Mouse (Mus musculus) heart, embryonic 14.5 days (tissue): ENCODE measurements at regions not wholly inside any gene's neighbourhood (a gene's known extent, or its start where the extent isn't known, plus 50 kb on each side); places are given as distances from the start of the nearest gene placed in this dataset.
"Not testable (repeated sequence)": the region's sequence is repeated elsewhere in the genome, so short reads cannot be mapped to it uniquely, and the experiment has no call there.

Experiments
- ATAC-seq: fragments of 200-750 bp; cut with Nextera tagmentation; 2 replicates; pipeline ENCODE4 v1.8.0; 2017; ENCODE audit warnings: low read depth, moderate TSS enrichment; ENCODE audit not compliant: insufficient number of reproducible peaks, insufficient read depth, low FRiP score
- H3K27ac ChIP-seq, 2 experiments: fragments of 200-500 bp in 1 of 2; fragments of 300-500 bp in 1 of 2; sonication (generic) in 1 of 2; replicated peaks in 1 of 2; 2 replicates each; pipeline ENCODE4 v1.5.1; 2012 to 2014; ENCODE audit warnings: low read depth in 2 of 2, low read length in 2 of 2, control low read depth in 1 of 2, mild to moderate bottlenecking in 1 of 2, mixed read lengths in 1 of 2; ENCODE audit not compliant: control insufficient read depth in 1 of 2, insufficient read depth in 1 of 2
- H3K27me3 ChIP-seq: fragments of 300-500 bp; sonication (generic); 2 replicates; pipeline ENCODE4 v1.6.1; 2014; ENCODE audit warnings: mild to moderate bottlenecking, low read length, control low read depth; ENCODE audit not compliant: control insufficient read depth, insufficient read depth
- H3K36me3 ChIP-seq: fragments of 300-500 bp; sonication (generic); 2 replicates; pipeline ENCODE4 v1.6.1; 2014; ENCODE audit warnings: mild to moderate bottlenecking, control low read depth, low read length, mixed read lengths; ENCODE audit not compliant: control insufficient read depth, insufficient read depth
- H3K4me1 ChIP-seq, 2 experiments: fragments of 200-500 bp in 1 of 2; fragments of 300-500 bp in 1 of 2; sonication (generic) in 1 of 2; 2 replicates each; pipeline ENCODE4 v1.6.1; 2012 to 2014; ENCODE audit warnings: low read length in 2 of 2, control low read depth in 1 of 2, mixed read lengths in 1 of 2; ENCODE audit not compliant: control insufficient read depth in 2 of 2, insufficient read depth in 2 of 2
- H3K4me2 ChIP-seq: fragments of 300-500 bp; sonication (generic); 2 replicates; pipeline ENCODE4 v1.6.1; 2014; ENCODE audit warnings: mild to moderate bottlenecking, low read length
- H3K4me3 ChIP-seq, 2 experiments: fragments of 200-500 bp in 1 of 2; fragments of 300-500 bp in 1 of 2; sonication (generic) in 1 of 2; 2 replicates each; pipeline ENCODE4 v1.5.1; 2012 to 2014; ENCODE audit warnings: low read length in 2 of 2, mild to moderate bottlenecking in 2 of 2, control low read depth in 1 of 2, low read depth in 1 of 2, moderate library complexity in 1 of 2; ENCODE audit not compliant: control insufficient read depth in 1 of 2, insufficient read depth in 1 of 2
- H3K9ac ChIP-seq: fragments of 300-500 bp; sonication (generic); 2 replicates; pipeline ENCODE4 v1.6.1; 2014; ENCODE audit warnings: mild to moderate bottlenecking, low read length
- H3K9me3 ChIP-seq: fragments of 300-500 bp; sonication (generic); 2 replicates; pipeline ENCODE4 v1.6.1; 2016; ENCODE audit warnings: low read length, control low read depth; ENCODE audit not compliant: control insufficient read depth
- WGBS: fragments of 180-500 bp; shearing (Covaris S2); extraction: QIAGEN DNeasy Blood & Tissue Kit; methylation state at CpG from one replicate; pipeline ENCODE4 v1.1.7; 2014; 5-methylcytosine and 5-hydroxymethylcytosine counted together

DNA sequence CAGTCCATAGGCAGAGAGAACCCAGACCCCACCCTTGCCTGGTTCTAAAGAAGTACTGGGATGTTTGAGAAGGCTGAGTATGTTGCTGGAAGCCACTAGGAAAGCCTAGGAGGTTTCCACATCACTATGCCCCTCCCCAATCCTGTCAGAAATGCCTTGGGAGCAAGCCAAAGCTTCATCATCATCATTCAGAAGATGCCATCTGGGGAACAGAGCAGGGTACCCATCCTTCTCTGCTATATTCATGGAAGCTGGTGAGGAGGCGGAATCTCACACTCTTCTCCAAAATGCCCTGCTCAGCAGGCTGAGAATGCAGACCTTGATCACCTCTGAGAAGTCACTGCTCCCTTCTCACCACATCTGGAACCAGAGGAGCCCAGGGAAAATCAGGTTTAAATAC, 200.7 kb downstream of the Plxna1 start:
- H3K9me3 ChIP-seq: no peaks in the 10 kb centered on the region
- no peak overlapping the region for H3K9ac ChIP-seq
- no peaks in the 10 kb centered on the region for H3K36me3 ChIP-seq
- 81% methylated on average over 1 of the region's 1 CpGs for WGBS
- H3K4me3 ChIP-seq: no peak overlapping the region
- no peak for ATAC-seq
- no peak overlapping the region for H3K4me2 ChIP-seq
- H3K27ac ChIP-seq: no peak overlapping the region
- H3K4me1 ChIP-seq: no peaks in the 10 kb centered on the region; a peak in 1 of 4 replicates
- H3K27me3 ChIP-seq: no peaks in the 10 kb centered on the region

DNA sequence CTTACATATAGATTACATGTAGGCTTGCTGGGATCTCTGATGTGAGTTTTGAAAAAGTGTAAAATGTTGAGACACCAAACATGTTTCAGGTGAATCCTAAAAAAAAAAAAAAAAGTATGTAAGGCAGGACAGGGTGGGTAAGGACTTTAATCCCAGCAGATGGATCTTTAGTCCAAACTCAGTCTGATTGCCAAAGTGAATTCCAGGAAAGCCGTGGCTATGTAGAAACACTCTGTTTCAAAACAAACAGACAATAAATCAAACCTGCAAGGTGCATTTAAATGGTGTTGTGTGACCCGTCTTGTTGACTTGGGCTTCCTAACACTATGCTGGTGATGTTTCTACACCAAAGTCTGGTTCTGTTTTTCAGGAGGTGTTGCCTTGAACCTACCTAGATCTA, 192.9 kb downstream of the Plxna1 start:
- Histone ChIP-seq H3K27ac (no peak overlapping the region), H3K9me3 (no peaks in the 10 kb centered on the region), H3K27me3 (no peaks in the 10 kb centered on the region), H3K9ac (no peak overlapping the region), H3K4me3 (no peak overlapping the region), H3K4me2 (no peak overlapping the region), H3K4me1 (no peaks in the 10 kb centered on the region), H3K36me3 (no peaks in the 10 kb centered on the region)
- no peak for ATAC-seq
- WGBS: 81% methylated on average over 2 of the region's 2 CpGs

DNA sequence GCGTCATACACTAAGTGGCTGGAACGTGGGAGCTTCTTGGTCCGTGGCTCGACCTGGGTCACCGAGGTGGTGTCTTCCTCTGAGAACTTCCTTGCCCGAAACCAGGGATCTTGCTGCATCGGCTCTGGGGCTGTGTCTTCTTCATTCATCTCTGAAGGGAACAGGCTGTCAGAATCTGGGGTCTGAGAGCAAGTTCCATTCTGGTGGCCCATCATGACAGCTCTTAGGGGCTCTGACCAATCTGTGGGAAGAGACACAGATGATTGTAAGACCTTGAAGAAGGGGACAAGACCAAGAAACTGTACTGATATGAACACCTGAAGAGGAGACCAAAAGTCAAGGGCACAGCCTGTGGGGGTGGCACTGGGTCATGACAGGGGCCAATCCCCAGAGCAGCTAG, 177.5 kb downstream of the Plxna1 start:
- not testable (repeated sequence) for ATAC-seq, H3K27ac ChIP-seq

DNA sequence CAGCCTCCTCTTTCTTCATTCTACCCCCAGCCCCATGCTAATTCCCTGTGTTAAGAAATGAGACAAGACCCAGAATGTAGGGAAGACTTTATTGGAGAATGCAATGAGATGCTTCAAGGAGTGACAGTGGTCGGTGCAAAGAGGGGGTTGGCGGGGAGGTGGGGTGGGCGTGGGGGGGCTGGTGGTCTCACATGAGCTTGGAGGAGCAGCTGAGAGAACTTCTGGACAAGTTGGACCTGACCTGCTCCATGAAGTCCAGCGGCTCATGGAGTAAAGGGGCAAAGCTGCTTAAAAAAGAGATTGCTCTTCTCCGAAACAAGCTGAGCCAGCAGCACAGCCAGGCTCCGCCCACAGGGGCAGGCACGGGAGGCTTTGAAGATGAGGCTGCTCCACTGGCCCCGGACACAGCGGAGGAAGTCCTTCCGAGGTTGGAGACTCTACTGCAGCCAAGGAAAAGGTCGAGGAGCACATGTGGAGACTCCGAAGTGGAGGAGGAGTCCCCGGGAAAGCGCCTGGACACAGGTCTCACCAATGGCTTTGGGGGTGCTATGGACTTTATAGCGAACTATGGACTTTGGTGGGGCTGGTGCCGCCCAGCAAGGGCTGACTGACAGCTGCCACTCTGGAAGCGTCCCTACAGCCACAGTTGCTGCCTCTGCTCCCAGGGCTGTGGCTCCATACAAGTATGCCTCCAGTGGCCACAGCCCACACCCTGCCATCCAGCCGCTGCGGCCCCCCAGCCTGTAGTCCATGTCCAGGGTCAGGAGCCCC, 161.7 kb downstream of the Plxna1 start:
- not testable (repeated sequence) for H3K36me3 ChIP-seq, ATAC-seq, H3K9ac ChIP-seq, H3K27me3 ChIP-seq, H3K9me3 ChIP-seq, H3K27ac ChIP-seq, H3K4me1 ChIP-seq
- WGBS: 12% methylated on average over 19 of the region's 19 CpGs
- Histone ChIP-seq H3K4me3 (peak overlapping the region; percentile 8 to 20; a peak in 2 of 4 replicates), H3K4me2 (peak overlapping the region; percentile 48)

More for the DNA sequence above, 177.5 kb downstream of the Plxna1 start:
- H3K4me3 ChIP-seq, H3K27me3 ChIP-seq, H3K4me1 ChIP-seq, H3K9ac ChIP-seq, H3K4me2 ChIP-seq, H3K9me3 ChIP-seq, H3K36me3 ChIP-seq: not testable (repeated sequence)
- no CpG with 5 or more reads among the region's 7 CpGs for WGBS

DNA sequence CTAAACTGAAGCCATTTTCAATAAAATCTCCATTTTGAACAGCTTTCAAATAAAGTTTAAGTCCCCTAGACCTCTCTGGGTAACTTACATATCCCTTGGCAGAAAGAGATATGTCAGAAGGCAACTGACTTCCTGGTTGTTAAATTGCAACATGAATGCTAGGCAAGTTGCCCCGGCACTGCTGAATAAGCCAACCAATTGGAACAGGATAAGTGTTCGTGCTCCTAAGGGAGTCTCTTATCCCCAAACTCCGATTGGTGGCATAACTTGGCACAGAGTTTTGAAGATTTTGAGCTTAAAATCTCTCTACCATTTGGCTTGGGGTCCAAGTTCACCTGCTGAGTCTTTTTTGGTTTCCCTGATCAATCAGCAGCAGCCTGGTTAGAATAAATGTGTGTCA, 147.4 kb downstream of the Plxna1 start:
- ATAC-seq: no peak
- H3K27ac ChIP-seq: no peak overlapping the region
- WGBS: 56% methylated on average over 3 of the region's 3 CpGs

DNA sequence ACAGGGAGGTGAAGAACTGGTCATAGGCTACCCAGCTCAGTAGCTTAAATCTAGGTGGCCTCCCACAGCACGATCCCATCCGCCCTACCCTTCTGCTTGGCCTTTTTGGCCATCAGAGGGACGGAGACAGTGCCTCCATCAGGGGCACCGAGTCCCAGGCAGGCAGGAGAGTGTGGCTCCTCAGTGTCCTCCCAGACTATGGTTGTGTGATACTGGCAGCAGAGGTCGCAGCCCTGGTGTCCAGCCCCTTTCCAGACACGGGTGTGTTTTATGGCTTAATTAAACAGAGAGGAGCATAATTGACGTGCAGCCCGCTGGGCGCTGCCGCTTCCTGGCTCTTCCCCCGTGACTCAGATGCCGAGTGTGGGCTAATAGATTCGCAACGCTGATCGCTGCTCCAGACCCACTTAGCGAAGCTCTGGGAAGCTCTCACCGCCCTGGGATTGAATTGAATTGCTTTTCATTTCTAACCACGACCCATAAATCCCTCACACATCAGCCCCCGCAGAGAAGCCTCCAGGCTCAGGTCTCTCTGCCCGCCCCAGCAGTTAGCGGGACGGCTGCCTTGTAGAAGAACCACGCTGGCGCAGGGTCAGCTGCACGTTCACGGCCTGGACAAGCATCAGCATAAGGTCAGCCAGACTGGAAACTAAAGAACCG, 126.9 kb downstream of the Plxna1 start:
- 37% methylated on average over 27 of the region's 27 CpGs for WGBS
- peaks cover 13 to 17% of the 10 kb centered on the region in 2 experiments for H3K4me1 ChIP-seq
- H3K9me3 ChIP-seq: no peaks in the 10 kb centered on the region
- H3K27ac ChIP-seq: no peak overlapping the region
- no peak for ATAC-seq
- no peak overlapping the region for H3K4me3 ChIP-seq
- H3K9ac ChIP-seq: no peak overlapping the region; the same call in 1 of the 2 replicates
- peak overlapping the region; percentile 49 for H3K4me2 ChIP-seq
- H3K36me3 ChIP-seq: no peaks in the 10 kb centered on the region
- peaks cover 21% of the 10 kb centered on the region; the same call in 1 of the 2 replicates for H3K27me3 ChIP-seq

More for the DNA sequence above, 147.4 kb downstream of the Plxna1 start:
- H3K27me3 ChIP-seq: no peaks in the 10 kb centered on the region
- no peaks in the 10 kb centered on the region for H3K9me3 ChIP-seq
- no peak overlapping the region for H3K4me3 ChIP-seq
- H3K9ac ChIP-seq: no peak overlapping the region
- H3K4me1 ChIP-seq: no peaks in the 10 kb centered on the region
- no peak overlapping the region for H3K4me2 ChIP-seq
- H3K36me3 ChIP-seq: no peaks in the 10 kb centered on the region

DNA sequence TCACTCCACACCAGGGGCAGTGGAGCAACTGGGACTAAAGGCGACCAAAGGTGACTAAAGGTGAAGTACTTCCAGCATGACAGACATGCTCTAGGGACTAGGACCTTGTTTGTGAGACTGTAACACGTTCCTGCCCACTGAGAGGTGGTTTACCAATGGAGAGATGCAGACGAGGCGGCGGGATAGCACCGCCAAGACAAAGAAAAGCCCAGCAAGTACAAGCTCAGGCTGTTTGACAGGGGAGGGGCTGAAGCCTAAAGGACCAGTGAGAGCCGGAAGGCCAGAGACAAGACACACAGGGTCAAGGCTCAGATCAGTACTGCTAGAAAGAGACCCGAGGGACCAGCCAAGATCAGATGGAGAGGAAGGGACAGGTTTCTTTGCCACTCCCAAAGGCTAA, 126.2 kb downstream of the Plxna1 start:
- H3K9ac ChIP-seq: no peak overlapping the region
- H3K4me2 ChIP-seq: no peak overlapping the region
- H3K9me3 ChIP-seq: no peaks in the 10 kb centered on the region
- no peak overlapping the region for H3K4me3 ChIP-seq
- no peaks in the 10 kb centered on the region for H3K36me3 ChIP-seq
- H3K27ac ChIP-seq: no peak overlapping the region
- H3K4me1 ChIP-seq: peaks cover 13 to 17% of the 10 kb centered on the region in 2 experiments
- no peak for ATAC-seq
- H3K27me3 ChIP-seq: peaks cover 21% of the 10 kb centered on the region; the same call in 1 of the 2 replicates
- 27% methylated on average over 8 of the region's 8 CpGs for WGBS
